Mouse (Mus musculus) spleen, postnatal 10 days (tissue): ENCODE measurements around the gene Adgrl4.

Experiments
- DNase-seq, 2 experiments: peaks; one replicate each; pipeline ENCODE4 v3.0.0; 2021 to 2022; ENCODE audit warnings: low spot score in 2 of 2

Gene Adgrl4

DNA sequence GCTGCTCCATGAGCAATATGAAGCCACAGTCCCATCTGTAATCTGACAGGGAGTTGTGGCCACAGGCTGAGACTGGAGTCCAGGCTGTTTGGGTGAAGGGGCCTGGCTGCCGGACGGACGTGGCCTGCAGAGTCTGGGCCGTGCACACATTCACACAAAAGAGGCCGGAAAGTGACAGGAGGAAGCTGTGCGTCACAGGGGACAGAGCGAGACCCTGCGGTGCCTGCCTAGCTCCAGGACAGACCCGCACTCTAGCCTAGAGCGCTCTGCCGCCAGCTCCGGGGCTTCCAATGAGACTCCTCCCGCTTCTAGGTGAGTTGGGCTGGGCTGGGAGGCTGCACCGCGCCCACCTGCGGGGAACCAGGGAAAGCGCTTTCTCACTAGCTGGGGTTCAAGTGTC lies at the start of gene Adgrl4:
Gene Adgrl4 (plus strand): TSS at position 195 of the 400 bp plus-strand sequence.
- DNase-seq: peak in 1 of 2 experiments; percentile 18

DNA sequence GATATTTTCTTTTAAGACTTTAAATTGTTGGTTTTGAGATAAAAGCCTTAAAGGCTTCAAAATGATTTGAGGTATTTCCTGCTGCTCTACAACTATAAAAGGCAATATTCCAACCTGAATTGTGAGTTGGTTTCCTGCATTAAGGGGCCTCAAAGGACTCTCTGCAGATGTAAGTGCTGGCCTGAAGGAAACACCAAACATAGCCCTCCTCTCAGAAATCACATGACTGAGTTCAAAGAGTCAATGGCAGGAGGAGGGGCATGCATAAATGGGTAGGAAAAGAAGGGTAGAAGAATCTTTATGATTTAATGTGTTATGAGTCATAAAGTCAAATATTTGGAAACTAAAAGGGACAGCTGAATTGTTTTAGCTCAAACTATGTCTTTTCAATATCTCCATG lies 46.8 kb upstream of the Adgrl4 start:
- no peak for DNase-seq

DNA sequence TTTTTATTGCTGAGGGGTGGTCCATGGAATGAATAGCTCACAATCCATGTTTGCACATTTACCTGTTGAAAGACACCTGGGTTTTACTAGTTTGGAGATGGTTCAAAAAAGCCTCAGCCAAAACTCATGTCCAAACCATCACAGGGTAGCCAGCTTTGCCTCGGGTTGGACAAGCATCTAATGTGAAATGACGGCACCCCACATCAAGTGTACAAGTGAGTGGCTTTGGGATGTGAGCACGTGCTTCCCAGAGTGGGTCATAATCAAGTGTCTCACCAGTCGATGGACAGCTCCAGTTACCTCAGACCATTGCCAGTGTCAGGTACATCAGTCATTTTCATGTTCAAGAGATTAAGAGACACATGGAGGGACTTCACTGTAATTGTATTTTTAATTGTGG lies 44.8 kb upstream of the Adgrl4 start:
- no peak for DNase-seq

DNA sequence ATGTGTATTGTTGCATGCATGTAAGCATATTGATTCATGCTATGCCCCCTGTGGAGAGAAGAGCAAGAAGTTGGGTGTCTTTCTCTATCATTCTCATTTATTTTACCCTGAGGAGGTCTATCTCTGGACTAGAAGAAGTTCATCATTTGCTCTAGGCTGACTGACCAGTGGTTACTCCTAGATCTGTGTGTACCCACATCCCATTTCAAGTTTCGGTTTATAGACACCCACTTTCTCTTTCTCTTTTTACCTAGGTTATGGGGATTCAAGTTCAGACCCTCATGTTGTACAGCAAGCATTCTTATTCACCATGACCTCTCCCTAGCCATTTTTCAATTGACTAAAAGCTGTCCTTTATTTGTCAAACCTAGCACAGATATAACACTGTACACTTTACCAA lies 44.4 kb upstream of the Adgrl4 start:
- DNase-seq: no peak

DNA sequence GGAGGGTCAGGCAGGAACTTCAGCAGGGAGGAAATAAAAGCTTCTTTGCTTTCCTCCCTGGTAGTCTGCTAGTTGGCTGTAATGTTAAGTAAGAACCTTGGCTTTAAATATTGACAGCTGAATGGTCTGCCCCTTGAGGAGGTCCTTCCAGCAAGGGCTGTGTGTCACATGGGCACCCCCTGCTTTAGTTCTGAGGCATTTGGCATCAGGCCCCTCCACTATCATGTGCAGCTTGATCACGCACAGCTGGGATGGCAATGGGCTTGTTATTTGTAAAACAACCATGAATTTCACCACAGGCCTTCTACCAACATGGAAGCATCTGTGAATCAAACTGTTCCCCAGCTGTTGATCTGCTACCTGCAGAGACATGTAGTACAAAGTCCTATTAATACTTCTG lies 38.4 kb upstream of the Adgrl4 start:
- no peak for DNase-seq

DNA sequence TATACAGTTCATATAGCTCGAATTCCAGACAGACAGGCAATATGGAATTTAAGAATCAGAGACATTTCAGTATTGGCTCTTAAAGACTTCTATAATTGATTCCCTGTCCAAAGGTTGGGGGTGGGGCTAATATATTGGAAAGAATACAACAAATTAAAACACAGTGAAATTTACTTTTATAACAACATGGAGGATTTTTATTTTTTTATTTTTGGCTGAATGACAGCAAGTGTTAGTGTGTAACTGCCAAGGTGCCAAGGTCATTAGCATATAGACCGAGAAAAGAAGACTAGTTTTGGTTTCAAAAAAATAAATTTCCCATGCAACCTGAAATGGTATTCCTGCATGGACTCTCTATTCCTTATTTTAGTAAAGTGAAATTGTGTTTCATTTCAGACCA lies 26.7 kb upstream of the Adgrl4 start:
- DNase-seq: no peak

DNA sequence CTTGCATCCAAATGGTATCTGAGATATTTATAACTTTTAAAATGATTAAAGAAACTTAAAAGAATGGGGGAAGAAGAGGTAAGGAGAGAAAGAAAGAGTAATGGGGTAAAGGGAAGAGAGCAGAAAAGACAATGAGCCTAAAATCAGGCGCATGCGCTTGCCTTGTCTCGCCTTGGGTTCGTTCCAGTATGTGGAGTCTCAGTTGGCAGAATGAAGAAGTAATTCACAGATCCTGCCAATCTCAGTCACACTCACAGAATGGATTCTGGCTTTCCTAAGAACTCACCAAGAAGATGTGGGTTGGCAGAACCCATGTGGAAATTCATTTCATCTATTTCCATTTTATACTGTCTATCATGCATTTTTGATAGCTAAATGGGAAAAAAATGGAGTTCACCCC lies 26.2 kb upstream of the Adgrl4 start:
- no peak for DNase-seq

DNA sequence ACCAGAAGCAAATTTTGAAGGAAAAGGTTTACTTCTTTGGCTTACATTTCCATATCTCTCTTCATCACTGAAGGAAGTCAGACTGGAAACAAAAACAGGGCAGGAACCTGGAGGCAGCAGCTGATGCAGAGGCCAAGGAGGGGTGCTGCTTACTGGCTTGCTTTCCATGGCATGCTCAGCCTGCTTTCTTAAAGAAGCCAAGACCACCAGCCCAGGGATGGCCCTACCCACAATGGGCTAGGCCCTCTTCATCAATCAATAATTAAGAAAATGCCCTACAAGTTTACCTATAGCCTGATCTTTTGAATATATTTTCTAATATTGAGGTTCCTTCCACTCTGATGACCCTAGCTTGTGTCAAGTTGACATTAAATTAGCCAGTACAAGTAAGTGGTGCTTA lies 20.8 kb upstream of the Adgrl4 start:
- no peak for DNase-seq

DNA sequence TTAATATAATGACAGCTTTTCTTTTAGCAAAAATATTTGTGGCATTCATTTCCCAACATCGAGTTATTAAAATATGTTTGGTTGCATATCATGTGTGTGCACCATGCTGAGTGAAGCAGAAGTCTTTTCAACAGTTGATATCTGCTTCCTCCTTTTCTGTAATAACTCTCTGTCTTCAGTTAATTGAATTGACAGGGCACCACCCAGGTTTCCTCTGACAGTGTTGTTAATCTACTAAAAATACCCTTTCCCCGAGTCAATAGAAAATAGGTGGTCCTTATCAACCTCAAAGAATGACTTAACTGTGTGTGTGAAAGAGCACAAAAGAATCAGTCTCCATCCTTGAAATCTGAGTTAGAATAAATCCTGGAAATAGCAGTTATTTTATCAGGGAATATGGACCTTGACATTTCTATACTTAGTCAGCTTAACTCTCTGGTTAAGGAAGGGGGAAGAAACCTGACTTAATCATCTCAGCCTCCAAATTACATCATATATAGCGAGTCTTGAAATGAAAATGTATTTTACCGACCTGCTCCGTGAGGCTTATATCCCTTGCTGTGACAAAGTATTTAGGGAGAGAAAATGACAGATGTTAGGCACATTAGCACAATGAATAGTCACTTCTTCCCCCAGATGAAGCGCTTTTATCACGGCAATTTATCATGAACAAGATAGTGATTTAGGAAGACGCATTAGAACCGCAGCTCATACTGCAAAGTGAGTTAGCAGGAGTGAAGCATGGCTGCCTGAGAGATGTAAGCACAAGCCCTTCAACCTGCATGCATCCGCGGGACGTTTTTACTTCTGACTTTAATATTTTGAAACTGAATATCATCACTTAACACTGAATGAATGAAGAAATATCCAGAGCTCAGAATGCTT lies 19.8 kb upstream of the Adgrl4 start:
- no peak for DNase-seq

DNA sequence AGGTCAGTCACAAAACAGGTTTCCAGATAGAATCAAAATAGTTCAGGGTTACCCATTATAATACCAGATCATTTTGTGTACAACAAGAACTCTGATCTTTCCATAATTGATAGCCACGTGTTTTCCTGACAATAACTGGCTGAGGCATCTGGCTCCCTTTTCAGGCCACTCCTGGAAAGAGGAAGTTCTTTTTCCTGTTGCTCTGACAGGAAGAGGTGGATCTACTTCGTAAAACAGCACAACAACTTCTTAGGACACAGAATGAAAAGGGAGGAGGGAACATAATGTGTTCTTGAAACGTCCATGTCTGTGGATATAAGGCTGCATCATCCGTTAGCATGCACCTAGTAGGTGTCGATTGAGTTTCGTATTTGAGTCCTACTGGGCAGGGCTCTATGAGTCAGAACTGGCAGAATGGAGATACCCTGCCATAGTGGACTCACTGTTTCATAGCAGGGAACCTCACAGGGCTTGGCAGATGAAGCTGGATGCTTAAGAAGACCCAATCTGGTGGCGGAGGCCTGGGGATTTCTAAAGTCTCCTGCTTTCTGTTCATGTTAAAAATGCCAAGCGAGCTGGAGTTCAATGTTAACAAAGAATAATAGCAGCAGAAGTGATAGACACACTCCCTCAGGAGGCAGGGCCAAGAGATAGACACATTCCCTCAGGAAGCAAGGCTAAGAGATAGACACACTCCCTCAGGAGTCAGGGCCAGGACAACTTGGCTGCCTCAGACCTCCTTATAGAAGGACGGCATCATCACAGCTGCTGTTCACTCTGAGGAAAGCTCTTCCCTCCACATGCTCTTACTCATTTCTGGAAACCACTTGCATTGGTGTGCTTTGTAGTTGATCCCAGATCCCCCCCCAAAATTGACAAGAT lies 13.1 kb upstream of the Adgrl4 start:
- DNase-seq: no peak

DNA sequence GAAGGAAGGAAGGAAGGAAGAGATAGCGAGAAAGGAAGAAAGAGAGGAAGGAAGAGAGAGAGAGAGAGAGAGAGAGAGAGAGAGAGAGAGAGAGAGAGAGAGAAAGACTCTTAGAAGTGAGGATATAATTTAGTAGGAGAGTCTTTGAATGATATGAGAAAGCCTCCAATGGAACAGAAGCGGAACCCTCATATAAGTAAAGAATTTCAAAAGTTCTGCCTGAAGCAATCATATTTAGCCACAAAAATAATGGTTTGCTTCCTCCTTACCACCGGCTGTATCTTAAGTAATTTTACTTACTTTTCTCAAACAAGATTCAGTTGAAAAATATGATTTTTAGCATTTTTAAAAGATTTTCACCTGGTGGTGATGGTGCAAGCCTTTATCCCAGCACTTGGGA lies 7.6 kb upstream of the Adgrl4 start:
- DNase-seq: no peak

DNA sequence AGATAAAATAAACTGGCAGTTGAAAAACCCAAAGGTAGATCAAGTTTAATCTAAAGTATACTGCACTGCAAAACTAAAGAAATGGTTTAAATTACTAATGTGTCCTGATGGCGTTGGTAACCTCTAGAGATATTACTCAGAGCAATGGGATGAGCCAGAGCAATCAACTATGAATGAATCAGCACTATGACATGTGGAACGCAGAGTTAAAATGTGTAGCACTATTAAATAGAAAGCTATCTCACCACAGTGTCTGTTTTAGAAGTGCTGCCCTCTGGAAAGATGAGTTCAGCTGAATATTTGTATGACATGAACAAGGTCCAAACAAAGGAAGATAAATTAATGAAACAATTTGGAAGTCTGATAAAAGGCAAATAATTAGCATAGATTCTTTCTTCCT lies 6.2 kb upstream of the Adgrl4 start:
- DNase-seq: no peak

DNA sequence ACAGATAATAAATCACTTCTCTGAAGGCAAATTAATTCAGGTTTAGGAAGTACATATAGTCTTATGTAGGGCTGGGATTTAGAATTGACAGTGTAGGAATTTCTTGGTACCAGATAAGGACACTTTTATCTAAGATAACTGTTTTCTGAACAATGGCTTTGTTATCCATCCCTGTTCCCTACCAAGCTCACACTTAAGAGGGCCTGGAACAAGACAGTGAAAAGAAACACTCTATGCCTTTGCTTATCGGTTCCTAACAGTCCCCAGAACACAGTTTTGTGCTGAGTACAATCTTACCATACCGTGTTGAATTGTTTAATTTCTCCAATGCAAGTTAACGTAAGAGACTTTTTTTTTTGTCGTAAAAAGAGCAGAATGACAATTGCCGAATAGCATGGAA lies 677 bp downstream of the Adgrl4 start:
- DNase-seq: no peak

DNA sequence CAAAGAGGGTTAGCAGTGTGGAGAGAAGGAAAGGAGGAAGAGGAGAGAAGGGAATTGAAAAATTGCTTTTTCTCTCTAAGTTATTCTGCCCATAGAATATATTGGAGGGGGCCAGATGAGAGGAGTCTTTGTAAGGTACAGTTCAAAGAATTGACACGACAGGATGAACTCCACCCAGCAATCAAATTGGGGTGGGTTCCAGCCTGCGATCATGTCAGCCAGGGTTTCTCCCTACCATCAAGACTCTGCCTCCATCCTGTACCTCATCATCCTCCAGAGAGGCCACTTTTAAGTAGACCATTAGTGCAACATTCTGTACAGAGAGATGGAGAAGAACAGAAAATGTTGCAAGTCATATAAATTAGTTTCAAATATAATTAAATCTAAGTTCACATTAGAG lies 2.3 kb downstream of the Adgrl4 start:
- DNase-seq: no peak

DNA sequence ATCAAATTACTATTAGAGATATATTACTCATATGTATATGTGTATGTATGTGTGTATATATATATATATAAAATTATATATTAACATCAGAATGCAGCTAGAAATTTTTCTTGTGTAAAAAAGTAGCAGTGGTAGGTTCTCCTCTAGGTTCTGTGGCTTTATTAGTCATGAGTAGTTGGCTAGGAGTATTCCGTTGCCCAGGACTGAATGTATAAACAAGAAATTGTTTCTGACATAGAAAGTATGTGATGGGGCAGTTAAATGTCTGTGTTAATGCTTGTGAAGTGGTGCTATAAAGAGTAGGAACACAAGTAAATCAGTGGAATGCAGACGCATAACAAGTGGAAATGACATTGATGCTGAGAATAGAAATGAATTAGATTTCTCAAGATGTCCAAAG lies 4.3 kb downstream of the Adgrl4 start:
- no peak for DNase-seq

DNA sequence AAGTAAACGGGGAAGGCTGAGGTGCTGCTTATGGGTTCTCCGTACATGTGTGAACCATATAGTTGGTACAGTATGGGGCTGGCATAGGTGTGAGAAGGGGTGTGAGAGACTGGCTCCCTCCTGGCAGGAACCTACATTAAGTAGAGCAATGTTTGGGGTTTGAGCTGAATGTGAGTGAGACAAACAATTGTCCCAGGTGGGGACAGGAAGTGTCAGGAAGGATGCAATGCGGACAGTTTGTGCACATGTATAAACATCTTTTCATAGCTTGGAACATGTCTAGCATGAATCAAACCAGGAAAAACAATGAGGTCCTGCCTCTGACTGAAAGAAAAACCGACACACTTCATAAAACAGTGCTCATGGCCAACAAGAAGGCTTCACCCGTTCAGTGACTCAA lies 5.8 kb downstream of the Adgrl4 start:
- no peak for DNase-seq

DNA sequence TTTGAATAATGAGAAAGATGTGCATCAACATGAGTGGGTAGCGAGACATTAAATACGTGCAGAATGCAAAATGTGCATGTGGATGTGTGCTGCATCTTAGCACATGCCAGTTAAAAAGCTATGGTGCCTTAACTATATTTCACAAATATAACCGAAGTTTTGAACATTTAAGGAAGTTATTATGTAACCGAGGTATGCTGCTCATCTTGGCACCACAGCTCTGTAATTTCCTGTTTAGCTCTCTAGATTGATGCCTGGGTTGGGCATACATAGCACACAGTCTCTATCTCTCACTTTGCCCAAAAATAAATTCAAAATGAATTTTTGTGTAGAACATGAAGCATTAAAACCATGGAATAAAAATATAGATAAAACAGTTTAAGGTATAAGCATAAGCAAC lies 6.6 kb downstream of the Adgrl4 start:
- no peak for DNase-seq

DNA sequence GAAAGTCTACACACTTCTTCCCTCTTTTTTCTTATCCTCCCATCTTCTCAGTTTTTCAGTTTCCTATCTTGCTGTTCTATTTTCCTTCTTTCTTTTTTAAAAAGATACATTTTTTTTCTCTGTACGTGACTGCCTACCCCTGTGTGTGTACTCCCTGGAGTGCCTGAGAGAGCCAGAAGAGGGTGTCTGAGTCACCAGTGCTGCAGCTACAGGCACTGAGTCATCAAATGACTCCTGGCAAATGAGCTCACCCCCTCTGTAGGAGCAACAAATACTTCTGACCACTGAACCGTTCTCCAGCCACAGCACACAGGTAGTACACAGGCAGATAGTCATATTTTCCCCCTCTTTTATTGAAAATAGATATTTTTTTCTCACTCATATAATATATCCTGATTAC lies 8.2 kb downstream of the Adgrl4 start:
- DNase-seq: no peak

DNA sequence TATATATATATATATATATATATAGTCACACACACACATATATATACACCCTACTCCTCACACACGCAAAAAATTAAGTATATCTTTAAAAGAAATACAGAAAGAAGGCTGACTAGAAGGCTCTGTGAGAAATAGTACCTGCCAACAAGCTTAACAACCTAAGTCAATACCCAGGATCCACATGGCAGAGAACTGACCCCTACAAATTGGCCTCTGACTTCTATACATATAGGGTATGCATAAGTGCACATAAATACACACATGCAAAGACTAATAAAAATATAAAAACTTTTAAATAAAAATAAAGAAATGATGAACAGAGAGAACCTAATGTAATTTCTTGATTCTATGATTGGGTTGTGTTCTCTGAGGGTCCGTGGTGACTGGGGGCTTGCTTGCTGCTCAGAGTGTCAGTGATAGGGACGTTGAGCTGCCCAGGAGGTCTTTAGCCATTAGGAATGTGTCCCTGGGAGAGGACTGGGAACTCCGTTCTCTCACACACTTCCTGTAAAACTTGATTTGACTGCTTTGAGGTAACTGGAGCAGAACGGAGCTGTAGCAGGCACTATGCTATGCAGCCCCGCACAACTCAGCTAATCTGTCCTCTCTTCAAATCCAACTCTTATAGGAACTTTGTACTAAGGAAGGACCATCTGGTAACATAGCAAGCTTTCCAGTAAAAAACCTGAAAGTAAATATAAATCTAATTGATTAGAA lies 17.5 kb downstream of the Adgrl4 start:
- DNase-seq: no peak

DNA sequence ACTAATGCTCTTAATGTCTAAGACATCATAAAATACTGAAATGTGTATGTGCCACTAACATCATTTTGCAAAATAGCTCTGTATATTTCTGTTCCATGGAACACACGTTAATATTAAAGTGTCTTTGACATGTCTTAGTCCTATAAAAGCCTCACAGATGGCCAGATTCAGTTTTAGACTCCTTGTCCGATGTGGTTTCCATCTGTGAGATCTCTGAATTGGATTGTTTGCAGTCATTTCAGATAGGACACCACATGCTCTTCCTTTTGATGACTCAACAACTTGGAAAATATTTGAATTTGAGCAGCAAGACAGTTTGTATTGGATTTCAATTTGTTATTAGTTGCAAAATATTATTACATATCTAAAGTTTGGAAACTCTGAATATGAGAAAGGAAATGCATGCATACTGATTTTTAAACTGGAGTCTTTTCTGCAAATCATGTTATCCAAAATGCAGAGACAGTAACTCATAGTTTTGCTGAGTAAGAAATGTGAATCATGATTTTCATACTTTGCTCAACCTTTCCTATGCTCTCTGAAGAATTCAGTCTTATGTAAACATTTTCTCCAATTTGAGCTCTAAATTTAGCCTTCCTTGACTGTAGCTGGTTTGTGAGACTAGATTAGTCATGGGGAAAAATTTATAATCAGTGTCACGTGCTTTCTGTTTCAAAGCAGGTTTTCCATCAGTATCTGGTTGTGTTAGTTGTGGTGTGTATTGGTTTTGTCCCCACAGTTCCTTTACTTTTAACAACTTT lies 21.9 kb downstream of the Adgrl4 start:
- DNase-seq: no peak

DNA sequence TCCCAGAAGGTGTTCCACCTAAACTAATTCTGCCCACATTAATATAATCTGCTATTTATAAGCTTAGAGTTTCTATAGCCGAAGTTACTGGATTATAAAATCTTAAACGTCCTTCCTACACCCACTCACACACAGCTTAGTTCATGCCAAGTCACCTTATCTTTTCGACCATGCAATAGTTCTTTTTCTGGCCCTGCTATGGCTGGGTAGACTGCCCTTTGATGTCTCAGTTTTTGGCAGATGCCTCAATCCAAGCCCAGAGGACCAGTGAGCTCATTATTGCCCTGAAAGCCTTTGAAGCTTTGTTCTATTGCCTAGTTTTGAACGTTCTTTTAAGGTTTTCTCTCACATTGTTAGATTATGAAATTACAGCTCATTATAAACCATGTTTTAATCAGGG lies 27.5 kb downstream of the Adgrl4 start:
- DNase-seq: no peak

DNA sequence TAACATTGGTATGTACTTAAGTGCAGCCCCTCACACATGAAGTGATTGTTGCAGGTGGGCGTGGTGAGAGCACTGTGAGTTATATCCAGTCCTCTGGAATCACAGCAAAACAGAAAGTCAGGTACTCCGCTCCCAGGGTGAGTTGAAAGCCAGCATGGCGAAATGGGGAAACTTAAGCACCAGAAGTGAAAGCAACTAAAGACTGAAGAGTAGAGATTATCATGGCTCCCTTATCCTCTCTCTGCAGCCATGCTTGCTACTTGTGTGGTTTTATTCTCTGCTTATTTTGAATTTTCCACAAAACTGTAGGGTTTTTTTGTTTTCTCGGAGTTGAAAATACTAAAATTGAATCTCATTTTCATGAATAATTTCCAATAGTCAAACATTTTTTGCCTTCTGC lies 51.2 kb downstream of the Adgrl4 start:
- DNase-seq: no peak
